Mouse (Mus musculus) olfactory bulb, adult 2 months (tissue): ENCODE measurements around the gene Ppil3.

Source experiments
- CTCF ChIP-seq: fragments of 200-500 bp; IDR thresholded peaks from 2 replicates; pipeline ENCODE4 v1.5.1; 2012; ENCODE audit warnings: low read depth, mild to moderate bottlenecking, low read length, moderate library complexity; ENCODE audit not compliant: insufficient read depth
- POLR2A ChIP-seq: fragments of 200-500 bp; IDR thresholded peaks from 2 replicates; pipeline ENCODE4 v1.6.1; 2012; ENCODE audit warnings: mild to moderate bottlenecking, low read depth, low read length, moderate library complexity; ENCODE audit not compliant: insufficient read depth

DNA sequence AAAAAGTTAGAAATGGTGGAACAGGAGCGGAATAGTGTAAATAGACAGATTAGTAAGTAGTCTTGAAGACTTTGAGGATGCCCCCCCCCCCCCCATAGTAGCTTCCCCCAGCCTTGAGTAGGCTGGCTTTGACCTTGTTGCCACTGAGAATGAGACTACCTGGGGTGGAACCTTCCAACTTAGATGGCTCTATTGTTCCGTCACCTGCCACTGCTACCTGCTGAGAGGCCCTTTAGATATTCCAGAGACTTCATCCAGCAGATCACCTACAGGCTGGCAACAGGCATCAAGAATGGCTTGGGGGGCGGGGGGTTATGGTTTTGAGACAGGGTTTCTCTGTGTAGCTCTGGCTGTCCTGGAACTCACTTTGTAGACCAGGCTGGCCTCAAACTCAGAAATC, 20.7 kb downstream of the Ppil3 start:
- TF ChIP-seq CTCF = no peak
- TF ChIP-seq POLR2A = no peak
